Mouse (Mus musculus) liver, adult 2 months (tissue): ENCODE measurements around the gene Eef1g. TPM values are rescaled to one million over a fixed set of nuclear protein-coding genes. Genes with fewer than 3 reads are reported as not detected.

Experiments used
- DNase-seq: peaks from one replicate; pipeline ENCODE4 v3.0.0-alpha.2; 2011; ENCODE audit warnings: low read depth, low spot score; ENCODE audit errors: extremely low read depth
- H3K27ac ChIP-seq: fragments of 200-500 bp; replicated peaks from 2 replicates; pipeline ENCODE4 v1.5.1; 2012; ENCODE audit warnings: low read depth, mild to moderate bottlenecking, control low read depth, inconsistent platforms, low read length; ENCODE audit not compliant: insufficient read depth
- H3K27me3 ChIP-seq: fragments of 200-500 bp; 2 replicates; pipeline ENCODE4 v1.6.1; 2012; ENCODE audit warnings: mild to moderate bottlenecking, moderate library complexity, low read length, inconsistent platforms; ENCODE audit not compliant: control insufficient read depth, insufficient read depth
- H3K36me3 ChIP-seq: fragments of 200-500 bp; 2 replicates; pipeline ENCODE4 v1.6.1; 2012; ENCODE audit warnings: low read length, inconsistent platforms; ENCODE audit not compliant: control insufficient read depth, insufficient read depth
- H3K4me1 ChIP-seq: fragments of 200-500 bp; 2 replicates; pipeline ENCODE4 v1.6.1; 2011; ENCODE audit warnings: low read length; ENCODE audit not compliant: control insufficient read depth, insufficient read depth
- H3K4me3 ChIP-seq: fragments of 200-500 bp; 2 replicates; pipeline ENCODE4 v1.5.1; 2011; ENCODE audit warnings: low read depth, mild to moderate bottlenecking, control low read depth, low read length, moderate library complexity; ENCODE audit not compliant: insufficient read depth
- H3K79me2 ChIP-seq: fragments of 200-500 bp; 2 replicates; pipeline ENCODE4 v1.6.1; 2012; ENCODE audit warnings: inconsistent platforms, mild to moderate bottlenecking, low read length, moderate library complexity; ENCODE audit not compliant: control insufficient read depth, insufficient read depth
- H3K9ac ChIP-seq: fragments of 200-500 bp; 2 replicates; pipeline ENCODE4 v1.6.1; 2012; ENCODE audit warnings: low read depth, mild to moderate bottlenecking, control low read depth, inconsistent platforms, low read length
- CTCF ChIP-seq: fragments of 200-500 bp; IDR thresholded peaks from 2 replicates; pipeline ENCODE4 v1.5.1; 2011; ENCODE audit warnings: low read depth, low read length, control low read depth
- POLR2A ChIP-seq: fragments of 200-500 bp; IDR thresholded peaks from 2 replicates; pipeline ENCODE4 v1.6.1; 2011; ENCODE audit warnings: low read length, control low read depth; ENCODE audit not compliant: insufficient read depth; ENCODE audit errors: extremely low read depth
- WGBS: fragments of 180-500 bp; shearing (Covaris S2); methylation state at CpG from one replicate; pipeline ENCODE4 v1.1.7; 2018; 5-methylcytosine and 5-hydroxymethylcytosine counted together
- polyA plus RNA-seq: library from polyadenylated mRNA; depleted of rRNA; stranded (reverse); fragments of >200 nt; gene quantifications from 2 replicates; pipeline ENCODE4 v1.2.3, GENCODE M21; 2012
- total RNA-seq: library from RNA; depleted of rRNA; stranded (reverse); fragments of >200 nt; gene quantifications from 2 replicates; pipeline ENCODE4 v1.2.3, GENCODE M21; 2014

Gene Eef1g
- total and polyA plus RNA-seq, 2 experiments, result 101 to 107 TPM

DNA sequence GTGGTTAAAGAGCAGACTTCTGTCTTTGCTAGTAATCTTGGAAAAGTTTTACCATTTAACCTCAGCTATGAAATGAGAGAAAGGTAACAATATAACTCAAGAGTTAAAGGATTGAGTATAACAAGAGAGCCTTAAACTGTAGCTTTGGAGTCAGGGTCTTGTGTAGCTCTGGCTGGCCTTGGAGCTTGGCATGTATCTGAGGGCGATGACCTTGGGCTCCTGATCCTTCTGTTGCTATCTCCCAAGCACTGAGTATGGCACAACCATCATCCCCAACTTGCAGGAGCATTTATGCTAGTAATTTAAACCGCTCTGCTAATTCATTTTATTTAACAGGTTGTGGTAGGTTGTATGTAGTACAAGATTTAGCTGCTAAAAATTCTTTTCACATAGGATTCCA lies 8.7 kb downstream of the Eef1g start:
- no peaks in the 10 kb centered on the region for H3K79me2 ChIP-seq
- peaks cover 66% of the 10 kb centered on the region for H3K36me3 ChIP-seq
- no peak overlapping the region for H3K9ac ChIP-seq
- peaks cover 5% of the 10 kb centered on the region; the same call in 1 of the 2 replicates for H3K4me1 ChIP-seq
- peak; percentile 49 for DNase-seq
- no peak for TF ChIP-seq POLR2A
- TF ChIP-seq CTCF, result no peak
- no peak overlapping the region for H3K4me3 ChIP-seq
- no peaks in the 10 kb centered on the region for H3K27me3 ChIP-seq
- no peak overlapping the region for H3K27ac ChIP-seq
- WGBS, result 83% methylated on average over 2 of the region's 2 CpGs

GRCm38 (mm10) chr19:8976535-8976934 lies 9.7 kb downstream of the Eef1g start:
- Histone ChIP-seq H3K27ac (no peak overlapping the region), H3K27me3 (no peaks in the 10 kb centered on the region), H3K4me3 (no peak overlapping the region), H3K36me3 (peaks cover 56% of the 10 kb centered on the region), H3K9ac (no peak overlapping the region), H3K79me2 (no peaks in the 10 kb centered on the region), H3K4me1 (peaks cover 5% of the 10 kb centered on the region; the same call in 1 of the 2 replicates)
- no peak for TF ChIP-seq POLR2A
- peak; percentile 85 for TF ChIP-seq CTCF
- WGBS, result 62% methylated on average over 3 of the region's 3 CpGs
- peak; percentile 34 for DNase-seq

DNA sequence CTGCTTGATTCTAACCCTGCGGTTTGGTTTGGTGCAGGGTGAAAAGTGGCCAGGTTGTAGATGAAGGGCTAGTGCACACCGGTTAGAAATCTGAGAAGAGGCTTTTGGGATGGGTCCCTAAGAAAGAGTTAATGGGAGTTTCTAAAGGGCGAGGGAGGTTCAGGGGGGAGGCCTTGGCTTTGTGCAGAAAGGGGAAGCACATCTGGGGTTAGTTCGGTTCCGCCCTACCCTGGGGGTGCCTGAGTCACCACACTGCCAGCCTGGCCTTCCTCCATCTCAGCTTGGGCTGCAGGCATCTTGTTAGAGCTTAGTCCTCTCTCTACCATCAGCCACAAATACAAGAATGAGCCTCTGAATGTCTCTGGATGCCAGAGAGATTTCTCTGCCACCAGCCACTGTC lies 13.9 kb downstream of the Eef1g start:
- Histone ChIP-seq H3K4me3 (no peak overlapping the region), H3K4me1 (no peaks in the 10 kb centered on the region; the same call in 1 of the 2 replicates), H3K9ac (no peak overlapping the region), H3K36me3 (peaks cover 25% of the 10 kb centered on the region), H3K27me3 (no peaks in the 10 kb centered on the region), H3K79me2 (no peaks in the 10 kb centered on the region), H3K27ac (no peak overlapping the region)
- 83% methylated on average over 5 of the region's 5 CpGs for WGBS
- no peak for DNase-seq
- TF ChIP-seq POLR2A (no peak), CTCF (no peak)

GRCm38 (mm10) chr19:8981450-8982168 lies 14.8 kb downstream of the Eef1g start:
- no peaks in the 10 kb centered on the region for H3K79me2 ChIP-seq
- H3K9ac ChIP-seq, result no peak overlapping the region
- H3K36me3 ChIP-seq, result peaks cover 22% of the 10 kb centered on the region
- no peaks in the 10 kb centered on the region for H3K27me3 ChIP-seq
- no peak overlapping the region for H3K27ac ChIP-seq
- DNase-seq, result no peak
- TF ChIP-seq CTCF (no peak), POLR2A (no peak)
- no peaks in the 10 kb centered on the region; the same call in 1 of the 2 replicates for H3K4me1 ChIP-seq
- H3K4me3 ChIP-seq, result no peak overlapping the region
- 64% methylated on average over 2 of the region's 2 CpGs for WGBS

DNA sequence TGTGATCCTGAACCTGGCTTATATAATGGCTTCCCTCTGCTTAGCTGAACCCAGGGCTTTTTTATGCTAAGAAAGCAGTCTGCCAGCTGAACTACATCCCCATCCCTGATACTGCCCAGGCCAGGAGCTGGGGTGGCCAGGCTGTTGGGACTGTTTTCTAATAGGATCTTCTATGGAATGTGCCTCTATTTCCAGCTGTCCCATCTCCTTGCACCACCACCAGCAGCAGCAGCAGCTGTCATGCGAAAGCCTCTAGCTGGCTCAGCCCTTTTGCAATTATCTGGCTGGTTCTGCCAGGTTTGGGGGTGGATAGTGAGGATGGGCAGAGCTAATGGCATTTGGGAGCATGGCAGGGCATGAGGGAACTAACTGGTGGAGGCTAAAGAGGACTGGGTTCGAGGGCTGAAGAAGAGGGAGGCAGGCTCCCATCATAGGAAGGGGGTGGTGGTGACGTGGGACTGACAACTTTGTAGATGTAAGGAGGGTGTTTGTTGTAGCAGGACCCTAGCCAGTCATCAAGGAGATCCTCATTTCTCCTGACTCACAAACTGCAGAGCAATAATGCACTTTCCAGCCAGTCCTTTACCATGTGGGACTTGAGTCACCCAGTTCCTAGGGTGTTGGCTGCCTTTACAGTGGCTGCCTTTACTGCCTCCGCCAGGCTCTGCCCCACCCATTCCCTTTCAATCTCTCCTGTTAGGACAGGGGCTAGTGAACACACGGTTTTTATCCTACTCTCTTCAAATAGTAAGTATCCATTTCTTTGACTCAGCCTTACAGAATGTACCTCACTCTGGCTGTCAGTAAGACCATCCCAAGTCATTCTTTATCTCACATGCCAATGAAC lies 15.7 kb downstream of the Eef1g start:
- Histone ChIP-seq H3K79me2 (no peaks in the 10 kb centered on the region), H3K27me3 (no peaks in the 10 kb centered on the region), H3K36me3 (peaks cover 15% of the 10 kb centered on the region), H3K27ac (no peak overlapping the region), H3K9ac (no peak overlapping the region), H3K4me3 (no peak overlapping the region), H3K4me1 (no peaks in the 10 kb centered on the region; the same call in 1 of the 2 replicates)
- WGBS, result 80% methylated on average over 5 of the region's 5 CpGs
- TF ChIP-seq POLR2A, result no peak
- no peak for TF ChIP-seq CTCF
- DNase-seq, result no peak
